41 mouse cellular contexts compared by ENCODE assay signal in the genomic region with DNA sequence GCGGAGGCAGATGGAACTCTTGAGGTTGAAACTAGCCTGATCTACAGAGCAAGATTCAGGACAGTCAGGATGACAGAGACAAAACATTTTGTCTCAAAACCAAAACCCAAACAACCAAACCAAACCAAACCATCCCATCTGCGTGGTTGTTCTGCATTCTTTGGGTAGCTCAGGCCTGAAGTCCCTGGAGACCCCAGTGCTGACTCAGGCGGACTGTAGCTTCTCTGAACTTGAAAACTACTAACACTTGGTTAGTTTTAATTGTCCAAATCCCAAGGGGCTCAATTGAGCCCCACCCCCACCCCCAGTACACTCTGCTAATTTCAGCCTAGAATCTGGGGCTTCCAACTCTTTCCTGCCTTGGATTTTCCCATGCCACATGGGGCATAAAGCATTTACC. TPM values are rescaled to one million over a fixed set of nuclear protein-coding genes. Genes with fewer than 3 reads are reported as not detected.
"Had no signal": no experiment of that assay in that cellular context is flagged by ENCODE, and none has a peak within 500 bp of the region (broad histone marks: within the 10 kb centered on the region; RNA-seq: fewer than 3 reads in every experiment).

No protein-coding gene starts in this region.

- H3K9me3 ChIP-seq: heart, embryonic 13.5 days; heart, embryonic 15.5 days; hindbrain, embryonic 10.5 days; hindbrain, embryonic 12.5 days; intestine, embryonic 15.5 days; kidney, embryonic 15.5 days; limb, embryonic 13.5 days; limb, embryonic 15.5 days; liver, embryonic 12.5 days had no signal

- H3K27me3 ChIP-seq: heart, embryonic 13.5 days; heart, embryonic 15.5 days; hindbrain, embryonic 12.5 days; intestine, embryonic 15.5 days; kidney, embryonic 15.5 days; limb, embryonic 13.5 days; limb, embryonic 15.5 days; liver, embryonic 12.5 days had no signal

- H3K36me3 ChIP-seq: heart, embryonic 13.5 days; heart, embryonic 15.5 days; hindbrain, embryonic 10.5 days; hindbrain, embryonic 12.5 days; intestine, embryonic 15.5 days; kidney, embryonic 15.5 days; limb, embryonic 13.5 days; limb, embryonic 15.5 days; liver, embryonic 12.5 days had no signal

- H3K4me1 ChIP-seq: hindbrain, embryonic 10.5 days; hindbrain, embryonic 12.5 days; intestine, embryonic 15.5 days; kidney, embryonic 15.5 days had no signal

- H3K4me3 ChIP-seq: gastrocnemius, adult 2 months; heart, adult 2 months; heart, embryonic 13.5 days; heart, embryonic 15.5 days; hindbrain, embryonic 10.5 days; hindbrain, embryonic 12.5 days; intestine, embryonic 15.5 days; kidney, embryonic 15.5 days; limb, embryonic 13.5 days; limb, embryonic 15.5 days; liver, embryonic 12.5 days had no signal

- DNase-seq: gastrocnemius, adult 2 months; gastrocnemius, postnatal 10 days; gastrocnemius, postnatal 25 days; heart, adult 2 months; heart, postnatal 4 days; kidney, adult 11 months; kidney, adult 2 months; kidney, adult 9 months; kidney, postnatal 14 days; kidney, postnatal 36 days; layer of hippocampus, adult 9-11 months; layer of hippocampus, postnatal 36 days; lung, adult 18-20 months had no signal

- H3K27ac ChIP-seq: gastrocnemius, adult 2 months; heart, adult 2 months; heart, embryonic 13.5 days; heart, embryonic 15.5 days; hindbrain, embryonic 10.5 days; hindbrain, embryonic 12.5 days; hindbrain, embryonic 14.5 days; intestine, embryonic 15.5 days; kidney, embryonic 15.5 days; kidney, postnatal 0 days; limb, embryonic 13.5 days; limb, embryonic 15.5 days; liver, embryonic 12.5 days; liver, embryonic 14.5 days had no signal

RNA-seq across cellular contexts. Expression of gene Gm4871, which starts 29.2 kb away (rescaled TPM):
- total RNA-seq: gastrocnemius, adult 2 months; gastrocnemius, postnatal 10 days; gastrocnemius, postnatal 25 days; gastrocnemius, postnatal 4 days; granulocyte monocyte progenitor cell, adult 5-6 weeks; heart, adult 2 months; heart, postnatal 25 days; heart, postnatal 4 days; layer of hippocampus, adult 18-20 months; layer of hippocampus, adult 8-10 months; layer of hippocampus, postnatal 14 days; layer of hippocampus, postnatal 36 days; left cerebral cortex, adult 18-20 months; left cerebral cortex, postnatal 14 days; left cerebral cortex, postnatal 36 days; liver, adult 2 months had no signal
- polyA plus RNA-seq: heart, adult 2 months; heart, embryonic 11.5 days; heart, embryonic 13.5 days; heart, embryonic 15.5 days; heart, postnatal 0 days; hindbrain, embryonic 12.5 days; hindbrain, embryonic 14.5 days; hindbrain, embryonic 16.5 days; intestine, embryonic 15.5 days; kidney, adult 2 months; kidney, embryonic 15.5 days; kidney, postnatal 0 days; large intestine, adult 2 months; limb, embryonic 11.5 days; limb, embryonic 13.5 days; limb, embryonic 15.5 days; liver, adult 2 months; liver, embryonic 12.5 days; liver, embryonic 14.5 days; liver, embryonic 16.5 days had no signal

RNA-seq across cellular contexts. Expression of gene 1700018F24Rik, which starts 39.4 kb away (rescaled TPM):
- total RNA-seq: gastrocnemius, adult 2 months; gastrocnemius, postnatal 10 days; gastrocnemius, postnatal 25 days; gastrocnemius, postnatal 4 days; granulocyte monocyte progenitor cell, adult 5-6 weeks; heart, adult 2 months; heart, postnatal 25 days; heart, postnatal 4 days; layer of hippocampus, adult 18-20 months; layer of hippocampus, adult 8-10 months; layer of hippocampus, postnatal 14 days; layer of hippocampus, postnatal 36 days; left cerebral cortex, adult 18-20 months; left cerebral cortex, postnatal 14 days; left cerebral cortex, postnatal 36 days; liver, adult 2 months had no signal
- polyA plus RNA-seq: heart, adult 2 months; heart, embryonic 11.5 days; heart, embryonic 13.5 days; heart, embryonic 15.5 days; heart, postnatal 0 days; hindbrain, embryonic 10.5 days; hindbrain, embryonic 12.5 days; hindbrain, embryonic 14.5 days; hindbrain, embryonic 16.5 days; intestine, embryonic 15.5 days; kidney, adult 2 months; kidney, embryonic 15.5 days; kidney, postnatal 0 days; large intestine, adult 2 months; limb, embryonic 11.5 days; limb, embryonic 13.5 days; limb, embryonic 15.5 days; liver, adult 2 months; liver, embryonic 12.5 days; liver, embryonic 14.5 days; liver, embryonic 16.5 days had no signal
